Comparison of ENCODE assay signal across 8 mouse cellular contexts in genomic region chr14:31531506-31532148, GRCm38 (mm10). TPM values are rescaled to one million over a fixed set of nuclear protein-coding genes. Genes with fewer than 3 reads are reported as not detected.
A peak's percentile ranks its signal among the peaks of the same experiment; 100 is the strongest.
DNase-seq lines count a peak whose midpoint lies in the region; ATAC-seq lines count a peak whose summit lies in the region.

No protein-coding gene starts in this region.

- H3K9me3 ChIP-seq in kidney, embryonic 15.5 days (replicated peaks): no peaks in the 10 kb centered on the region
- no peaks in the 10 kb centered on the region for H3K9me3 ChIP-seq in midbrain, embryonic 14.5 days (ENCODE audit: control insufficient read depth, low read length)

- DNase-seq in B cell, adult 2 months: peak; percentile 78 to 81
- peak; percentile 22 for DNase-seq in embryo, embryonic 11 days
- DNase-seq in urinary bladder, postnatal 4 days (ENCODE audit: low spot score in 2 of 2): no peak
- no peak for DNase-seq in midbrain, embryonic 14.5 days
- no peak for DNase-seq in right cerebral cortex, adult 18-20 months
- DNase-seq in retina, postnatal 1 day: no peak

- no peak overlapping the region for H3K4me3 ChIP-seq in kidney, embryonic 15.5 days (replicated peaks)
- H3K4me3 ChIP-seq in midbrain, embryonic 14.5 days (replicated peaks; ENCODE audit: low read depth, low read length): no peak overlapping the region

- 0 out of 2 replicates have a peak, but pooled peaks have one; percentile 56 for ATAC-seq in kidney, embryonic 15.5 days (replicated peaks; ENCODE audit: low FRiP score)
- ATAC-seq in megakaryocyte, adult 5-6 weeks (ENCODE audit: poor library complexity, severe bottlenecking): peak; percentile 99
- no peak for ATAC-seq in midbrain, embryonic 14.5 days (ENCODE audit: low FRiP score, low TSS enrichment)

- H3K9ac ChIP-seq in kidney, embryonic 15.5 days: no peak overlapping the region
- no peak overlapping the region for H3K9ac ChIP-seq in midbrain, embryonic 14.5 days (replicated peaks; ENCODE audit: low read length)

- H3K4me2 ChIP-seq in kidney, embryonic 15.5 days: no peak overlapping the region
- no peak overlapping the region for H3K4me2 ChIP-seq in midbrain, embryonic 14.5 days (ENCODE audit: low read length)

- no peaks in the 10 kb centered on the region for H3K36me3 ChIP-seq in kidney, embryonic 15.5 days
- no peaks in the 10 kb centered on the region for H3K36me3 ChIP-seq in midbrain, embryonic 14.5 days (ENCODE audit: control insufficient read depth, insufficient read depth, low read length)

- no peaks in the 10 kb centered on the region for H3K27me3 ChIP-seq in kidney, embryonic 15.5 days
- H3K27me3 ChIP-seq in midbrain, embryonic 14.5 days (ENCODE audit: control insufficient read depth, insufficient read depth, low read length): no peaks in the 10 kb centered on the region

- peak overlapping the region; percentile 54 for H3K27ac ChIP-seq in kidney, embryonic 15.5 days
- no peak overlapping the region for H3K27ac ChIP-seq in midbrain, embryonic 14.5 days (replicated peaks; ENCODE audit: low read depth, low read length)

- H3K4me1 ChIP-seq in kidney, embryonic 15.5 days: peaks cover 14% of the 10 kb centered on the region
- no peaks in the 10 kb centered on the region for H3K4me1 ChIP-seq in midbrain, embryonic 14.5 days (ENCODE audit: control insufficient read depth, insufficient read depth, low read length)

- 48% methylated on average over 12 of the region's 12 CpGs for WGBS in kidney, embryonic 15.5 days
- WGBS in midbrain, embryonic 14.5 days: 79% methylated on average over 12 of the region's 12 CpGs

RNA-seq across cellular contexts. Expression of gene Mettl6, which starts 36.8 kb away (rescaled TPM):
- 58.4 and 63.5 TPM in 2 replicates for polyA plus RNA-seq in kidney, embryonic 15.5 days (2015; fragmentation: Nextera tagmentation; extraction: Ambion mirVana)
- total RNA-seq in megakaryocyte, adult 5-6 weeks (2015): 11.2 and 17.8 TPM in 2 replicates
- total RNA-seq in megakaryocyte, adult 5-6 weeks (2017): 51.6 and 53.3 TPM in 2 replicates
- polyA plus RNA-seq in midbrain, embryonic 14.5 days (2014; fragmentation: Nextera tagmentation; extraction: Ambion mirVana): 37.3 and 55.2 TPM in 2 replicates

RNA-seq across cellular contexts. Expression of gene Eaf1, which starts 37.4 kb away (rescaled TPM):
- 23.8 and 25.7 TPM in 2 replicates for polyA plus RNA-seq in kidney, embryonic 15.5 days (2015; fragmentation: Nextera tagmentation; extraction: Ambion mirVana)
- total RNA-seq in megakaryocyte, adult 5-6 weeks (2015): 16.4 and 18.1 TPM in 2 replicates
- 13.9 and 18.8 TPM in 2 replicates for total RNA-seq in megakaryocyte, adult 5-6 weeks (2017)
- polyA plus RNA-seq in midbrain, embryonic 14.5 days (2014; fragmentation: Nextera tagmentation; extraction: Ambion mirVana): 7.0 and 10.8 TPM in 2 replicates

RNA-seq across cellular contexts. Expression of gene Colq, which starts 59.5 kb away (rescaled TPM):
- polyA plus RNA-seq in kidney, embryonic 15.5 days (2015; fragmentation: Nextera tagmentation; extraction: Ambion mirVana): 2.5 and 2.8 TPM in 2 replicates
- total RNA-seq in megakaryocyte, adult 5-6 weeks (2015): 0.07 TPM in 1 of 2 replicates, not detected in the other
- not detected in 2 replicates for total RNA-seq in megakaryocyte, adult 5-6 weeks (2017)
- not detected in 2 replicates for polyA plus RNA-seq in midbrain, embryonic 14.5 days (2014; fragmentation: Nextera tagmentation; extraction: Ambion mirVana)

Comparison
In these comparisons a context has a peak if more than half of its experiments do, and no peak if none do; other contexts are left out.
1. DNase-seq: peak in B cell, adult 2 months (2 of 2) and embryo, embryonic 11 days (single experiment); none in urinary bladder, postnatal 4 days (0 of 2), midbrain, embryonic 14.5 days (single experiment), right cerebral cortex, adult 18-20 months (single experiment) and retina, postnatal 1 day (single experiment).